Mouse (Mus musculus): ENCODE measurements at regions not wholly inside any gene's neighbourhood (a gene's known extent, or its start where the extent isn't known, plus 50 kb on each side); places are given as distances from the start of the nearest gene placed in this dataset.

DNA sequence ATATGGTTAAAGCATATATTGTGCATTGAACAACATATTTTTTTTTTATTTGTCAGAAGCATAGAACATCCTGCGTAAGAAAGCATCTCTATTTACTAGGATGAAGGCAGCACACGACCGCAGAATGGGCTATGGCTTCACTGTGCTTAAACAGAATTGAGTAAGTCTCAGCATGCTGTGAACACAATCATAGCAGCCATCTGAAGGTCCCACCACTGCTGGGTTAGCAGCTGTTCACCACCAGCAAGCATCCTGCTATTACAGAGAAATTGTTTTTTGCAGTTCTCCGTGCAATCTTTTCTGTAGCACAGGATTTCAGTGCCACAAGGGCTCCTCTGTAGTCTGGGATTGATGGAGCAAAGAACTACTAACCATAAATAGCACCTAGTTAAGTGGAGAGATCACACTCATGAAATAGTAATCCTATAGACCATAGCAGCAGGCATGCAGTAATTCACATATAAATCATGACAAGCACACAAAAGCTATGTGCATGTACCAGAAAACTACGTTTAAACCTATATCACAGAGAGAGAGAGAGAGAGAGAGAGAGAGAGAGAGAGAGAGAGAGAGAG is 537.3 kb downstream of the Basp1 start:
- TF ChIP-seq CHD2 (IDR thresholded peaks at IDR 0.05; ENCODE audit: low read depth, low read length) (no peak), HCFC1 (IDR thresholded peaks at IDR 0.05; ENCODE audit: borderline replicate concordance, insufficient read depth, low read length) (no peak), MAFK (IDR thresholded peaks at IDR 0.05; ENCODE audit: insufficient read depth, low read depth, low read length) (no peak)
